Mouse (Mus musculus): ENCODE measurements around the gene Ucp3.

DNA sequence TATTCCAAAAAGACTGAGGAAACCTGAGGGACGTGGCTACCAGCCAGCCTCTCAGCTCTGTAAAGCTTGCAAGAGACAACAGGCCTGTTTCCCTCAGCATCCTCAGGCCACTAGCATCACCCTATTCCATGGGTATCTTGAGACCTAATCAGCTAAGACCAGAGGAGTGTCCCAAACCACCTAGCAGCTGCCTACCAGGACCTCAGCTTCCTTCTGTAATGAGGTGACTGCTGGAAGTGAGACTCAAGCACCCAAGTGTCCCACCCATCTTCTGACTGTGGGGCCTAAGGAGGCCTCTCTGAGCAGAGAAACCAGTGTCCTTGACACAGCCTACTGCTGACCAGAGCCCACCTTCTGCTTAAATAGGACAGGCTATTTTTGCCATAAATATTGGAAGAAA, 3.3 kb upstream of the Ucp3 start:
- TF ChIP-seq CTCF (IDR thresholded peaks at IDR 0.05; ENCODE audit: low read depth) (no peak), EP300 (optimal IDR thresholded peaks at IDR 0.05) (no peak)
